Mouse (Mus musculus) liver, adult 2 months (tissue): ENCODE measurements around the gene H2al1f. TPM values are rescaled to one million over a fixed set of nuclear protein-coding genes. Genes with fewer than 3 reads are reported as not detected.
"Not testable (repeated sequence)": the region's sequence is repeated elsewhere in the genome, so short reads cannot be mapped to it uniquely, and the experiment has no call there.

Experiments
- DNase-seq: peaks from one replicate; pipeline ENCODE4 v3.0.0-alpha.2; 2011; ENCODE audit warnings: low read depth, low spot score; ENCODE audit errors: extremely low read depth
- H3K27ac ChIP-seq: fragments of 200-500 bp; replicated peaks from 2 replicates; pipeline ENCODE4 v1.5.1; 2012; ENCODE audit warnings: low read depth, mild to moderate bottlenecking, control low read depth, inconsistent platforms, low read length; ENCODE audit not compliant: insufficient read depth
- H3K27me3 ChIP-seq: fragments of 200-500 bp; 2 replicates; pipeline ENCODE4 v1.6.1; 2012; ENCODE audit warnings: mild to moderate bottlenecking, moderate library complexity, low read length, inconsistent platforms; ENCODE audit not compliant: control insufficient read depth, insufficient read depth
- H3K36me3 ChIP-seq: fragments of 200-500 bp; 2 replicates; pipeline ENCODE4 v1.6.1; 2012; ENCODE audit warnings: low read length, inconsistent platforms; ENCODE audit not compliant: control insufficient read depth, insufficient read depth
- H3K4me1 ChIP-seq: fragments of 200-500 bp; 2 replicates; pipeline ENCODE4 v1.6.1; 2011; ENCODE audit warnings: low read length; ENCODE audit not compliant: control insufficient read depth, insufficient read depth
- H3K4me3 ChIP-seq: fragments of 200-500 bp; 2 replicates; pipeline ENCODE4 v1.5.1; 2011; ENCODE audit warnings: low read depth, mild to moderate bottlenecking, control low read depth, low read length, moderate library complexity; ENCODE audit not compliant: insufficient read depth
- H3K79me2 ChIP-seq: fragments of 200-500 bp; 2 replicates; pipeline ENCODE4 v1.6.1; 2012; ENCODE audit warnings: inconsistent platforms, mild to moderate bottlenecking, low read length, moderate library complexity; ENCODE audit not compliant: control insufficient read depth, insufficient read depth
- H3K9ac ChIP-seq: fragments of 200-500 bp; 2 replicates; pipeline ENCODE4 v1.6.1; 2012; ENCODE audit warnings: low read depth, mild to moderate bottlenecking, control low read depth, inconsistent platforms, low read length
- CTCF ChIP-seq: fragments of 200-500 bp; IDR thresholded peaks from 2 replicates; pipeline ENCODE4 v1.5.1; 2011; ENCODE audit warnings: low read depth, low read length, control low read depth
- POLR2A ChIP-seq: fragments of 200-500 bp; IDR thresholded peaks from 2 replicates; pipeline ENCODE4 v1.6.1; 2011; ENCODE audit warnings: low read length, control low read depth; ENCODE audit not compliant: insufficient read depth; ENCODE audit errors: extremely low read depth
- WGBS: fragments of 180-500 bp; shearing (Covaris S2); methylation state at CpG from one replicate; pipeline ENCODE4 v1.1.7; 2018; 5-methylcytosine and 5-hydroxymethylcytosine counted together
- polyA plus RNA-seq: library from polyadenylated mRNA; depleted of rRNA; stranded (reverse); fragments of >200 nt; gene quantifications from 2 replicates; pipeline ENCODE4 v1.2.3, GENCODE M21; 2012
- total RNA-seq: library from RNA; depleted of rRNA; stranded (reverse); fragments of >200 nt; gene quantifications from 2 replicates; pipeline ENCODE4 v1.2.3, GENCODE M21; 2014

H2al1f gene
- total and polyA plus RNA-seq, 2 experiments: not detected

- Histone ChIP-seq H3K4me1 (no peaks in the 10 kb centered on the region), H3K27ac (no peak overlapping the region), H3K36me3 (no peaks in the 10 kb centered on the region), H3K79me2 (no peaks in the 10 kb centered on the region), H3K9ac (no peak overlapping the region), H3K4me3 (no peak overlapping the region), H3K27me3 (no peaks in the 10 kb centered on the region)
- TF ChIP-seq CTCF (no peak), POLR2A (no peak)
- 65% methylated on average over 14 of the region's 14 CpGs for WGBS
- no peak for DNase-seq
Observed at GRCm38 (mm10) chrX:11288306-11288882, 26.6 kb upstream of the H2al1f start.

GRCm38 (mm10) chrX:11289244-11289643 is 25.7 kb upstream of the H2al1f start:
- Histone ChIP-seq H3K79me2 (no peaks in the 10 kb centered on the region), H3K36me3 (no peaks in the 10 kb centered on the region), H3K4me1 (no peaks in the 10 kb centered on the region), H3K9ac (no peak overlapping the region), H3K27ac (no peak overlapping the region), H3K4me3 (no peak overlapping the region), H3K27me3 (no peaks in the 10 kb centered on the region)
- WGBS: 67% methylated on average over 4 of the region's 4 CpGs
- DNase-seq: no peak
- TF ChIP-seq POLR2A (no peak), CTCF (no peak)

GRCm38 (mm10) chrX:11298957-11299356 is 16.0 kb upstream of the H2al1f start, which contains the start of gene H2al1a:
Gene H2al1a, plus strand, starts transcription at chrX:11299257.
- not testable (repeated sequence) for DNase-seq, H3K27me3 ChIP-seq, H3K27ac ChIP-seq, H3K36me3 ChIP-seq, H3K9ac ChIP-seq, H3K4me1 ChIP-seq, H3K79me2 ChIP-seq, H3K4me3 ChIP-seq
- no CpG with 5 or more reads among the region's 3 CpGs for WGBS

- H3K9ac ChIP-seq, H3K4me3 ChIP-seq, H3K36me3 ChIP-seq, H3K27ac ChIP-seq, H3K4me1 ChIP-seq, H3K79me2 ChIP-seq, DNase-seq, H3K27me3 ChIP-seq: not testable (repeated sequence)
- WGBS: 91% methylated on average over 1 of the region's 3 CpGs
Observed at GRCm38 (mm10) chrX:11302132-11302531, 12.8 kb upstream of the H2al1f start, which contains the start of gene H2al1b. Gene H2al1b, plus strand, starts transcription at chrX:11302432.

- not testable (repeated sequence) for H3K79me2 ChIP-seq, DNase-seq, H3K27me3 ChIP-seq, H3K36me3 ChIP-seq, H3K9ac ChIP-seq, H3K27ac ChIP-seq, H3K4me3 ChIP-seq, H3K4me1 ChIP-seq
- WGBS: 57% methylated on average over 1 of the region's 6 CpGs
Observed at GRCm38 (mm10) chrX:11305355-11305754, 9.6 kb upstream of the H2al1f start, which contains the start of gene H2al1c. Gene H2al1c, plus strand, starts transcription at chrX:11305655.

- H3K4me1 ChIP-seq, H3K27ac ChIP-seq, H3K4me3 ChIP-seq, H3K36me3 ChIP-seq, H3K27me3 ChIP-seq, H3K9ac ChIP-seq, H3K79me2 ChIP-seq, DNase-seq: not testable (repeated sequence)
- no CpG with 5 or more reads among the region's 6 CpGs for WGBS
Observed at GRCm38 (mm10) chrX:11308524-11308923, 6.4 kb upstream of the H2al1f start, which contains the start of gene H2al1d. Gene H2al1d, plus strand, starts transcription at chrX:11308824.

GRCm38 (mm10) chrX:11311634-11312033 is 3.3 kb upstream of the H2al1f start, which contains the start of gene H2al1e:
Gene H2al1e, plus strand, starts transcription at chrX:11311934.
- H3K9ac ChIP-seq, H3K4me3 ChIP-seq, H3K79me2 ChIP-seq, DNase-seq, H3K27ac ChIP-seq, H3K4me1 ChIP-seq, H3K27me3 ChIP-seq, H3K36me3 ChIP-seq: not testable (repeated sequence)
- WGBS: no CpG with 5 or more reads among the region's 3 CpGs

GRCm38 (mm10) chrX:11317956-11318355 is 3.0 kb downstream of the H2al1f start, which contains the start of gene H2al1g:
Gene H2al1g, plus strand, starts transcription at chrX:11318256.
- H3K27me3 ChIP-seq, H3K4me1 ChIP-seq, H3K9ac ChIP-seq, DNase-seq, H3K27ac ChIP-seq, H3K4me3 ChIP-seq, H3K36me3 ChIP-seq, H3K79me2 ChIP-seq: not testable (repeated sequence)
- no CpG with 5 or more reads among the region's 3 CpGs for WGBS

GRCm38 (mm10) chrX:11321192-11321591 is 6.2 kb downstream of the H2al1f start, which contains the start of gene H2al1h:
Gene H2al1h, plus strand, starts transcription at chrX:11321492.
- not testable (repeated sequence) for H3K9ac ChIP-seq, H3K79me2 ChIP-seq, H3K4me3 ChIP-seq, H3K27me3 ChIP-seq, DNase-seq, H3K27ac ChIP-seq, H3K36me3 ChIP-seq, H3K4me1 ChIP-seq
- WGBS: no CpG with 5 or more reads among the region's 6 CpGs
